Mouse (Mus musculus) urinary bladder, postnatal 10 days (tissue): ENCODE results near the gene Gm20388.

Experiments
- DNase-seq: peaks from one replicate; pipeline ENCODE4 v3.0.0; 2022; ENCODE audit warnings: low spot score

Gene Gm20388

DNA sequence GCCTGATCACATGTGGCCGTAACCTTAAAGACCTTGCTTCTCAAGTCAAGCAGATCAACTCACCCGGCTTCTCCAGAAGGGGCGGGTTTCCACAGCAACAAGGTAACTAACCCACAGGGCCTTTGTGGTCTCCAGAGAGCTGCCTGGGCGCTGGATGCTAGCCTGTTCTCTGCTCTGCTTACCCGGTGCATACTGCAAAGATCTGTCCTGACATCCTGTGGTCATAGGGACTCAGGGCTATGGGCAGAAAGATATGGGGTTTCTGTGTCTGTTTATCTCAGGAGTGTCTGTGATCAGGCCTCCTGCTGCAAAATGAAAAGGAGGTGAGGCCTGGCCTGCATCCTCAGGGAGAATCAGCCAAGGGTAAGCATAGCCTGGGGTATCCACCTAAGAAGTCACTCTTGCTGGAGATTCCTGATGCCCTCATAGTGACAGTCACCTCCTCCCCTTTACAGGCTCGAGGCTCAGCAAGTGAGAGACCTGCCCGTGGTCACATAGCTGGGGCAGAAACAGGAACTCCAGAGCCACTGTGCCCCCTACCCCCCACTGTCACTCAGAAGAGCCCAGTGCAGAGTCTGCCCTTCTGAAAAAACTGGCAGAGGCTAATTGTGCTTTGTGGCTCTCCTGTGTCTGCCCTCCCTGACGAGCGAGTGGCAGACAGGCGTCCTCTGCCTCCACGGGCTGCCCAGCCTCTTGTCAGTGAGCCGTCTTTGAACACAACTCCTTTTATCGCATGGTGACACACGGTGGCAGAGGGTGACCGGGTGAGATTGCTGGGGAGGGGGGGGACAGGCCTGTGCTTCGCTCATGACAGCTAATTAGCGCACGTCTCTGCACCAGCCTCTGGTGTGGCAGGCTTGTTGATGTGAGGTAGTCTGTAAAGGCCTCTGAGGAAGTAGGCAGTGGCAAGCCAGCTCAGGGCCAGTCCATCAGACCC lies 383.0 kb downstream of the Gm20388 start:
- DNase-seq: no peak

DNA sequence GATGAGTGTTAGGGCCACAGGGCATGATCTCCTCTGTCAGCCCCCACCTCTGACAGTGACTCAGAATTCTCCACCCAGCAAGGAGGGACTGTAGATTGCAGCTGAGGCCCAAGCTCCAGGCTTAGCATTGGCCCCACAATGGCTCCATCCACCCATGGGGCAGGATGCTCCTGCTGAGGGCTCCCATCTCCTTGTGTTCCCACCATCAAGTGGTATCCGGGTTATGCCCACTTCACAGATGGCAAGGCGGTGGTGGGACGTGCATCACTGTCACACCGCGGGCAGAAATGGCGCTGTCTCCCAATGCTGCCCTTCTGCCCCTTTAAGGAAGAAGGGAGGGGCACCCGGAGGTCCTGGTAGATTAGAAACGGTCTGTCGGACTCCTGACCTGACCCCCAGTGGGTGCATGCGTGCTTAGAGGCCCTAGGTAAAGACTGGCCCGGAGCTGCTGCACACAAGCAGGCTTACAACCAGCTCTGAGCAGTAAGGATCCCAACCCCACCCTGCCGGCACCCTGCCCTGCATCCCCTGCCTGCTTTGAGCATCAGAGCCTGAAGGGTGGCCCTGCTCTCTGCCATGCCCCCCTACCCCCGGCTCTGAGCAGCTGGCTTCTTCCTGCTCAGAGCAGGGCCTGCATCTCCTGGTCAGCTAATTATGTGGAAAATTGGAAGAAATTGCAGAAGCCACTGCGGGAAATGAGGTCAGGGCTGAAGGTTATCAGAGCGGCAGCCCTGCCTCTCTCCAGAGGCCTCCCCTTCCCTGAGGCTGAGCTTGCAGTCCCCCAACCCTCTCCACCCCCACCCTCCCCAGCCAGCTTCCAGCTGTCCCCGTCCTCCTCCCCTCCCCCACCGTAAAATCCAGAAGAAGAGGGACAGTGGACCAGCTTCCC lies 384.6 kb downstream of the Gm20388 start:
- DNase-seq: no peak

DNA sequence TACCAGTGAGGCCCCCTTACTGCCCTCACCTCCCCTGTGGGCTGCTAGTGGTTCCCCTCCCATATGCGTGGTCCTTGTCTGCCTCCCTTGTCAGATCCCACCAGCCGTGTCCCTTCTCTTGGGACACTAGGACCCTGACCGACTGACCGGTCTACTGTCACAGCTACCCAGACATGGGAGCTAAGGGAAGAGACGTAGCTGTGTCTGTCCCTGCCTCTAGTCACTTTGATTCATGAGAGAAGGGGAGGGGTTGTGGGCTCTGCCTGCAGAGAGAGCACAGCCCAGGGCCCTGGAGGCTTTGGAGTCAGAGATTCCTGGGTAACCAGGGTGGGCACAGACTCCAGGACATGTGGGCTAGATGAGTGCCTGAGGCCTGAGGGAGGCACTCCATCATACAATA lies 386.4 kb downstream of the Gm20388 start:
- DNase-seq: no peak

DNA sequence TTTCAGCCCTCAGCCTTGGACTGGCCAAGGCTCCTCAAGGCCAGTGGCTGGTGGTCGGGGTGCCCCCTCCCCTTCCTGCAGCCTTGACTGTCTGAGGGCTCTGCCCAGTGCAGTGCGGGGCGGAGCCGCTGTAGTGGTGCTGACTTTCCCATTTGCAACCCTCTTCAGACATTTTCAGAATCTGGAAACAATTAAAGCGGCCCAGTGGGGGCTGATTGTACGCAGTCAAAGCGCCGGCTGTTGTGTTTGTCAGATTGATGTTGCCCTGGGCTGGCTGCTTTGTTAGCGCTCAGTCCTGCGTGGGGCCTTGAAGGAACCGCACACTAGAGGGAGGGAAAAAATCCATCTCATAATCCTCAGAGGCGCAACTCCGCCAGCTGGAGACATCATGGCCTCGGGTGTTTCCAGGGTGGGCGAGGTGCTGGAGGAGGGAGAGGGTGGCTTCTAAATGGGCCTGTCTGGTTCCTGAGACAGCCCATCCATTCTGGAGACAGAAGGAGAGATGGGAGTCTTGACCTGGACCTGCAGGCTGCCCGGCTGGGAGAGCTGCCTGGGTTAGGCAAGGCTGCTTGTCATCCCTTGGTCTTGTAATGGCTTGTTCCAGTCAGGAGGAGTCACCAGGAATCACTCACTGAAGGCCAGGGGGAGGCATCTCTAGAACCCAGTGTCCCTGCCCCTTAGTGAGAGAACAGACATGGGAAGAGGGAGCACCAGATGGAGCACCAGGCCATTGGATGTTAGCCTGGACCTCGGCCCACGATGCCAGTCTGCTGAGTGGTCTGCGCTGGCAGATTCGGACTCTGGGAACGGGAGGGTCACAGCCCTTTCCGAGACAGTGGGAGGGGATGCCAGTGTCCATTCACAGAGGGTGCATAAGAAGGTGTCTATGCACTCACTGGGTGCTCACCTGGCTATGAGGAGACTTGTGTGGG lies 388.2 kb downstream of the Gm20388 start:
- DNase-seq: no peak

- no peak for DNase-seq
Observed at GRCm38 (mm10) chr8:120300601-120301141, 390.0 kb downstream of the Gm20388 start.

GRCm38 (mm10) chr8:120302941-120303675 lies 392.5 kb downstream of the Gm20388 start:
- no peak for DNase-seq

GRCm38 (mm10) chr8:120304097-120304496 lies 393.5 kb downstream of the Gm20388 start:
- no peak for DNase-seq

DNA sequence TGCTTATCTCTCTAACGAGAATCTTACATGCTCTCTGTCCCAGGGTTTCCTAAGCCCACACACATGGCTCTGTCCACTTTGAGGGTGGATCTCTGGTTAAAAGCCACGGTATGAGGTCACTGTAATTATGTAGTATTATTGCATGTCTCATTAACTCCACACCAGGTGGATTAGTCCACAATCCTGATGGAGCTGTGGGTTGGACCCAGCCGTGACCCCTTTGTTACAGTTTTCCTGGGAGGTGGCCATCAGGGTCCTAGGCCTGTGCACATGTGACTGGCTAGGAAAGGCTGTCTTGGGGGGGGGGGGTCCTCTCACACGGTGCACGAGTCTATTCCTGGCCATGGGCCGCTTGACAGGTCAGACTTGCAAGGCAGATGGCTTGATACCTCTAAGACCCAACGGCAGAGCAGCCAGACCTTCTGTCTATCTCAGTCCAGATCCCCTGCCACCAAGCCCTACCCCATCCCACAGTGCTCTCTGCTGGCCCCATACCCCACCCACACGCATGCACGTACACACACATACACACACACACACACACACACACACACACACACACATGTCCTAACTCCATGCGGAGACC lies 395.3 kb downstream of the Gm20388 start:
- DNase-seq: no peak

GRCm38 (mm10) chr8:120307103-120307502 lies 396.5 kb downstream of the Gm20388 start:
- no peak for DNase-seq

- DNase-seq: no peak
Observed at GRCm38 (mm10) chr8:120307528-120307927, 396.9 kb downstream of the Gm20388 start.

DNA sequence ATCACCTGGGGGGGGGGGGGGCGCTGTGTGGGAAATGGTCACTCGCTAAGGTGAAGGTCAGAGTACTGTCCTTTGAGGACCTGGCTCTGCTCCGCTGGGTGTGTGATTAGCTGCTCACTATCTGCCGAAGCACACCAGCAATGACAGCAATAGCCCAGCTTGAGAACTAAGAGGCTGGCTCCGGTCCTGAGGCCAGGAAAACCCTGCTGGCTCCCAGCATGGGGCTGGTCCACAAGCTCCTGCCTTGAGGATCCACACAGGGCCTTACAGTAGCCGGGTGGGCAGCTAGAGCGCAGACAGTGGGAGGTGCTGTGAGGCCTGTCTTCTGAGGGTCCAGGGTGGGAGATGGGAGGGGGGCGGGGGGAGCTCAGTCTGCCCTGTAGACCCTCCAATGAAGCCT lies 397.5 kb downstream of the Gm20388 start:
- DNase-seq: no peak

DNA sequence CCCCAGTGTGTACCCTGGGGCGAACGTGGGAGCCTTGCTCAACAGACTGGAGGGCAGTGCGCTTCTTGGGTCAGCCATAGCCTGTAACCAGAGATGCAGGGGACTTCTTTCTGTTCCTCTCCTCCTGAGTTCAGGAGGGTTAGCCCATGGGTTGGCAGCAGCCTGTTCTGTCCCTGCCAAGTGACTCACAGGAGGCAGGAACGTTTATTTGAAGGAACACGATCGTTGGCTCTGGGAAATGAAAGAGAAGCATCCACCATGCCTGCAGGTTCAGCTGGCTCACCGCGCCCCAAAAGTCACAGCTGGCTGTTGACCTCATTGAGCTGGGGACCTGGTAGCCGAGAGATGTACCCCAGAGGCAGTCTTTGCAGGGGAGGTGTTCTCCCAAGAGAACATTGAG lies 397.9 kb downstream of the Gm20388 start:
- no peak for DNase-seq

GRCm38 (mm10) chr8:120309326-120309725 lies 398.7 kb downstream of the Gm20388 start:
- DNase-seq: no peak

GRCm38 (mm10) chr8:120310063-120310462 lies 399.4 kb downstream of the Gm20388 start:
- no peak for DNase-seq

GRCm38 (mm10) chr8:120312452-120312851 lies 401.8 kb downstream of the Gm20388 start:
- DNase-seq: no peak

GRCm38 (mm10) chr8:120313674-120314073 lies 403.0 kb downstream of the Gm20388 start:
- no peak for DNase-seq

GRCm38 (mm10) chr8:120314932-120315331 lies 404.3 kb downstream of the Gm20388 start:
- no peak for DNase-seq

DNA sequence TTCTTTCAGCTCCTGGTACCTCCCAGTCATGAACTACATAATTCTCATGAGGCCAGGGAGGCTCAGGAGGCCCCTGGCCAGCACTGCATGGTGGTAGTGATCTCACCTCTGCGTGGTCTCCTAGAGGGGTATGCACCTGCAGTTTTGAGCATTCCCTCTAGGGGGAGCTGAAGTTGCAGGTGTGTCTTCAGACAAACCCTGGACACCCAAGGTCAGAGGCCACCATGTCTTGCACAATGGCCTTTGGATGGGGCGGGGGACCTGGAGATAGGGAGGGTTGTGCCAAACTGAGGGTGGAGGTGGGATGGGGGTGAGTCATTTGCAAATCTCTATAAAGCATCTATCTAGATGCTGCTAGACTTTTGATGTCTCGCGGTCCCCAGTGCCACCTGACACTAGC lies 405.0 kb downstream of the Gm20388 start:
- no peak for DNase-seq

- DNase-seq: no peak
Observed at GRCm38 (mm10) chr8:120316707-120317106, 406.1 kb downstream of the Gm20388 start.

DNA sequence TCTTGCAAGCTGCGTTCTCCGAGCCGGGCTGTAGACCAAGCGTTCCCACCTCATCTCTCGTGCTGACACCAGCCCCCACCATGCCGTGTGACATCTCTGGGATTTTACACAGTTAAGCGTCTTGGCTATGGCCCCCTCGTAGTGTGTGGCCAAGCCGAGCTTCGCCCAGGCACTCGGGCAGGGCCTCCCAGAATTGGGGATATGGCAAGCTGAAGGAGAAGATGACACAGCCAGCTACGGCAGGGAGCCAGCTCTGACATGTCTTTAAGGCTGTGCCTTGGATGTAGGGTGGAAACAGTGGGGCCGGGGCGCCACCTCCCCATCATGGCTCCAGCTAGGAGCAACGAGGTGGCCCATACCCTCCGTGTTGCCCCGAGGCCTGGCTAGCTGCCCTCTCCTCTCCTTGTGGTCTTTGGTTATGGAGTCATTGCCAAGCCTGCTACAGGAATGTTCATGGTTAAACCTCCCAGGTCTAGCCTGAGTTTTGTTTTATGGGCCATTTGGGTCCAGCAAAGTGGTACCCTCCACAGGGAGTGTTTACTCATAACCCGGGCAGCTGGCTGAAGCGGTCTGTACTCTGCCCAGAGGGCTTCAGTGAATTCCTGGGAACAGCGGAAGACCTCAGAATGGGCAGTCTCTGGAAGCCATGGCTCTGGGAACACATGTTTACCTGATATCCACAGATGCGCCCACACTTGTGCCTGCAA lies 406.6 kb downstream of the Gm20388 start:
- no peak for DNase-seq
